Mouse (Mus musculus) heart, embryonic 12.5 days (tissue): ENCODE results near the gene Gm4756. TPM values are rescaled to one million over a fixed set of nuclear protein-coding genes. Genes with fewer than 3 reads are reported as not detected.

ENCODE experiments used
- ATAC-seq: fragments of 200-750 bp; cut with Nextera tagmentation; 2 replicates; pipeline ENCODE4 v1.8.0; 2017; ENCODE audit warnings: moderate TSS enrichment, moderate library complexity; ENCODE audit not compliant: insufficient number of reproducible peaks, low FRiP score
- H3K27ac ChIP-seq: fragments of 300-500 bp; sonication (generic); 2 replicates; pipeline ENCODE4 v1.5.1; 2016; ENCODE audit warnings: mild to moderate bottlenecking, moderate library complexity; ENCODE audit not compliant: poor library complexity, severe bottlenecking
- H3K27me3 ChIP-seq: fragments of 300-500 bp; sonication (generic); replicated peaks from 2 replicates; pipeline ENCODE4 v1.6.1; 2016; ENCODE audit warnings: mild to moderate bottlenecking, moderate library complexity
- H3K36me3 ChIP-seq: fragments of 300-500 bp; sonication (generic); 2 replicates; pipeline ENCODE4 v1.6.1; 2016; ENCODE audit warnings: mild to moderate bottlenecking, moderate library complexity
- H3K4me1 ChIP-seq: fragments of 300-500 bp; sonication (generic); replicated peaks from 2 replicates; pipeline ENCODE4 v1.6.1; 2016; ENCODE audit warnings: mild to moderate bottlenecking
- H3K4me2 ChIP-seq: fragments of 300-500 bp; sonication (generic); 2 replicates; pipeline ENCODE4 v1.6.1; 2016; ENCODE audit warnings: mild to moderate bottlenecking, moderate library complexity
- H3K4me3 ChIP-seq: fragments of 300-500 bp; sonication (generic); 2 replicates; pipeline ENCODE4 v1.5.1; 2016; ENCODE audit warnings: mild to moderate bottlenecking
- H3K9ac ChIP-seq: fragments of 300-500 bp; sonication (generic); 2 replicates; pipeline ENCODE4 v1.6.1; 2016; ENCODE audit warnings: mild to moderate bottlenecking, moderate library complexity
- H3K9me3 ChIP-seq: fragments of 300-500 bp; sonication (generic); replicated peaks from 2 replicates; pipeline ENCODE4 v1.6.1; 2016; ENCODE audit warnings: mild to moderate bottlenecking, moderate library complexity
- WGBS: fragments of 180-500 bp; shearing (Covaris S2); methylation state at CpG from one replicate; pipeline ENCODE4 v1.1.7; 2016; 5-methylcytosine and 5-hydroxymethylcytosine counted together
- polyA plus RNA-seq: library from polyadenylated mRNA; unstranded; fragments of >200 nt; fragmentation: Nextera tagmentation; extraction: Ambion mirVana; gene quantifications from 2 replicates; pipeline ENCODE4 v1.2.1, GENCODE M21; 2016

Gm4756 gene
- polyA plus RNA-seq, 1 experiment from 2014 or later, result not detected

GRCm38 (mm10) chr12:72674820-72675219 lies 25.4 kb upstream of the Gm4756 start:
- Histone ChIP-seq H3K9me3 (no peaks in the 10 kb centered on the region; the same call in 1 of the 2 replicates), H3K4me1 (peaks cover 11% of the 10 kb centered on the region), H3K27ac (no peak overlapping the region; the same call in 1 of the 2 replicates), H3K4me3 (no peak overlapping the region), H3K4me2 (no peak overlapping the region; the same call in 1 of the 2 replicates), H3K27me3 (no peaks in the 10 kb centered on the region), H3K36me3 (no peaks in the 10 kb centered on the region), H3K9ac (no peak overlapping the region)
- ATAC-seq, result no peak
- WGBS, result 69% methylated on average over 2 of the region's 2 CpGs

GRCm38 (mm10) chr12:72674079-72674797 lies 24.8 kb upstream of the Gm4756 start:
- H3K4me3 ChIP-seq, result no peak overlapping the region
- no peak for ATAC-seq
- H3K27me3 ChIP-seq, result no peaks in the 10 kb centered on the region
- no peak overlapping the region; the same call in 1 of the 2 replicates for H3K27ac ChIP-seq
- H3K9me3 ChIP-seq, result peaks cover 1% of the 10 kb centered on the region; the same call in 1 of the 2 replicates
- H3K9ac ChIP-seq, result no peak overlapping the region
- H3K36me3 ChIP-seq, result no peaks in the 10 kb centered on the region
- H3K4me2 ChIP-seq, result no peak overlapping the region; the same call in 1 of the 2 replicates
- WGBS, result 57% methylated on average over 7 of the region's 7 CpGs
- H3K4me1 ChIP-seq, result peaks cover 11% of the 10 kb centered on the region

DNA sequence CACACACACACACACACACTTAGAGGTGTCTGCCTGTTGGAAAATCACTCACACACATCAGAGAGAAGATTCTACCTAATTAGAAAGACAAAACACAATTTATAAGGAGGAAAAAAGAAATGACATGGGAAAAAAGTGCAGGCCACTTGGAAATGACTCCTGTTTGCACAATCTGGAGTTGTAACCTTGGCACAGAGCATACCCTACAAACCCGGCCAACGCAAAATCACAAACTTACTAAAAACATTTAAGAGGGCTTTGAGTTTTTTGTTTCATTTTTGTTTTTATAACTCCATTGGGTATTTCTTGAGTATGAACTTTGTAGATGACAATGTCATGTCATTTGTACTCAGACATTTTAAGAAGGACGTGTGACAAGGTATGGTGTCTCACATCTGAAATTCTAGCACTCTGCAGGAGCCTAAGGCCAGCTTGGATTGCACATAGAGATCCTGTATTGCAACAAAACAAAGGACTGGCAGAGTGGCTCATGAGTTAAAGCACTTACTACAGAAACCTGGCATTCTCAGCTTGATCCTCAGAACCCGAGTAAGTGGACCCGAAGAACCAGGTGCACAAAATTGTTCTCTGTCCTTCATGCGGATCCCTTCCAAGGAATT lies 22.2 kb upstream of the Gm4756 start:
- H3K27ac ChIP-seq, result no peak overlapping the region

DNA sequence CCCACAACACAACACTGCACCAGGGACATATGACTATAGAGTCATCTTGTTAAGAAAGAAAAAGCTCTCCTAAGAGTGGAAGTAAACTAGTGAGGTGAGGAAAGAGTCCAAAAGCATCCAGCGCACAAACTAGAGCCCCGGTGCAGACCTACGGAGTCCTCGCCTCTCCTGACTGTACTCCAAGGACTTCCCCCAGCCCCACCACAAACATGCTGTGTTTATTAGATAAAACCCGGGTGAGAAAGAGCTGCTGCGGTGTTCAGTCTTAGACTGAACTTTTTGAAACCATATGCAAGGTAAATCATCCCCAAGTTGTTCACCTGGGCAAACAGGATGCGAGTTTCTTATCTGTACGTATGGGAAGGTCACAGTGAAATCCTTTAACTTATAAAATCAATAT lies 21.5 kb upstream of the Gm4756 start:
- peaks cover 11% of the 10 kb centered on the region for H3K4me1 ChIP-seq
- H3K9me3 ChIP-seq, result peaks cover 3% of the 10 kb centered on the region; the same call in 1 of the 2 replicates
- H3K27ac ChIP-seq, result no peak overlapping the region
- ATAC-seq, result no peak
- H3K9ac ChIP-seq, result no peak overlapping the region
- no peaks in the 10 kb centered on the region for H3K36me3 ChIP-seq
- H3K27me3 ChIP-seq, result no peaks in the 10 kb centered on the region
- WGBS, result 83% methylated on average over 8 of the region's 8 CpGs
- H3K4me3 ChIP-seq, result no peak overlapping the region
- no peak overlapping the region for H3K4me2 ChIP-seq

More for the DNA sequence above, 22.2 kb upstream of the Gm4756 start:
- no peaks in the 10 kb centered on the region for H3K36me3 ChIP-seq
- peaks cover 3% of the 10 kb centered on the region; the same call in 1 of the 2 replicates for H3K9me3 ChIP-seq
- WGBS, result 87% methylated on average over 6 of the region's 6 CpGs
- H3K4me1 ChIP-seq, result peaks cover 11% of the 10 kb centered on the region
- no peaks in the 10 kb centered on the region for H3K27me3 ChIP-seq
- H3K9ac ChIP-seq, result no peak overlapping the region
- H3K4me3 ChIP-seq, result no peak overlapping the region
- H3K4me2 ChIP-seq, result no peak overlapping the region
- no peak for ATAC-seq

DNA sequence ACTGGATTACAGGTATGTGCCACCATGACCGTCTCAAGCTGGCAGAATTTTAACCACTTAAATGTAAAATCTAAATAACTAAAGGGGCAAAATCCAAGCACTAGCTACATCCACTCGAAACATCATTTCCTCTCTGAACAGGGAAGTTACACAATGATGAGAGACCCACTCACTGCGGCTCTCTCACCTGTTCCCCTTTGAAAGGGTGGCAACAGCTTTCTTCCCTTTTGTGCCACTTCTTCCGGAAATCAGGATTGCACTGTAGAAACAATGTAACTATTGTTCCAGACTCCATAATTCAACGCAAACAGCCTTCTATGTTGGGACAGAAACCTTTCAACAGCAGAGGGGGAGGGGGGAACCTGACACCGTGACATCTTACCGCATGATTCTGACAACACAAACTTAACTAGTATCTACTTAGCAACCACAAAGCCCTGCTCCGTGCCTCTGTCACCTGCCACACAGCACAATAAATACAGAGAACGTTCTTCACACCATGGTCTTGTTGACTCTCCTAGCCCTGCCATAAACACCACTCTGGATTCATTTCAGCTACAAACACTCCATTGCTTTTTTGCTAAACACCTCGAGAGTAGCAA lies 18.5 kb upstream of the Gm4756 start:
- Histone ChIP-seq H3K27ac (no peak overlapping the region), H3K4me3 (no peak overlapping the region), H3K9ac (no peak overlapping the region), H3K36me3 (no peaks in the 10 kb centered on the region), H3K4me1 (peaks cover 7% of the 10 kb centered on the region), H3K27me3 (no peaks in the 10 kb centered on the region), H3K4me2 (no peak overlapping the region), H3K9me3 (0 out of 2 replicates have a peak, but pooled peaks cover 3% of the 10 kb centered on the region)
- 64% methylated on average over 10 of the region's 10 CpGs for WGBS
- ATAC-seq, result no peak

DNA sequence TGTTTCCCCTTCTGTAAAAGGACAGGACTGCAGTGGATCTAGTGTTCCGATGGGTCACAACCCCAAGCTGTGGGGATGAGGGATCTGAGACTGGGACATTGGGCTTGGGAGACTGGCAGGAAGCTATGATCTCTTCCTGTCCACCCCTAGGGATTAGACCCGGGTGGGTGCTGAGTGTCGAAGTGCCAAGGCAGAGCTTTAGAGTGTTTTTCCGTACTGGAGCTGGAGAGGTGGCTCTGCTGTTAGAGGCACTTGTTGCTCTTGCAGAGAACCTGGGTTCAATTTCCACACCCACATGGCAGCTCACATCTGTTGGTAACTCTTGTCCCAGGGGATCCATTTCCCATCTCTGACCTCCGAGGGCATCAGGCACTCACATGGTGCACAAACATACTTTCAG lies 16.6 kb upstream of the Gm4756 start:
- no peak overlapping the region for H3K4me2 ChIP-seq
- H3K4me3 ChIP-seq, result no peak overlapping the region
- 0 out of 2 replicates have a peak, but pooled peaks cover 3% of the 10 kb centered on the region for H3K9me3 ChIP-seq
- no peaks in the 10 kb centered on the region for H3K27me3 ChIP-seq
- WGBS, result 64% methylated on average over 5 of the region's 5 CpGs
- no peak overlapping the region for H3K9ac ChIP-seq
- no peak for ATAC-seq
- no peaks in the 10 kb centered on the region for H3K36me3 ChIP-seq
- peaks cover 7% of the 10 kb centered on the region for H3K4me1 ChIP-seq
- H3K27ac ChIP-seq, result no peak overlapping the region

DNA sequence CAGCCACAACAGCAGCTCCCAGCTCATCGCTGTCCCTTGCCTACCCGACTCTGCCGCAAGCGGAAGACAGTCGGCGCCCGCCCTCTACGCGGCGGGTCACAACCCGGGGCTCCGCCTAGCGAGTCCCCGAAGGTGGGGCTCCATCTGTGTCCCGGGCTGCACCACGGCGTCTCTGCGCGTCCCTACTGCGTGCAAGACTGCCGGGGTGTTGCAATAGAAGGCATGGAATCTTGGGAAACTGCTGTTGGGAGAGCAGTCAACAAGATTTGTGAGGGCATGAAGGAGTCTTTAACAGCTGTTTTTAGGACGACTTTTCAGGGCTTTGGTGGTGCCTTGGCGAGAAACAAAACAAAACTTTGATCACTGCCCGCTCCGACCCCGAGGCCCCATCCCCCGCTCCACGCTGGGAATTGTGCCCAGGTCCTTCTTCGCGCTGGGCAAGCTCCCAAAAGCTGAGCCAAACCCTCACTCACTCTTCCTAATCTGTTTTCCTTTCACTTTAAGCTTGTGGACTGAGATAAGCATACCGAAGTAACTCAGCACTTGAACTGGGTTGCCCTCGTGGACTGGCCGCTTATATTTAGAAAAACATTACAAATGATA lies 15.4 kb upstream of the Gm4756 start, which contains the start of gene Dhrs7:
Dhrs7 (minus strand) TSS at position 175 of the 603 bp plus-strand sequence.
- no peaks in the 10 kb centered on the region for H3K27me3 ChIP-seq
- peaks cover 7% of the 10 kb centered on the region for H3K4me1 ChIP-seq
- peak within 1 kb of the TSS; percentile 82 for H3K9ac ChIP-seq
- ATAC-seq, result peak; percentile 95
- H3K36me3 ChIP-seq, result no peaks in the 10 kb centered on the region
- H3K9me3 ChIP-seq, result 0 out of 2 replicates have a peak, but pooled peaks cover 3% of the 10 kb centered on the region
- H3K27ac ChIP-seq, result peak within 1 kb of the TSS; percentile 91
- peak within 1 kb of the TSS; percentile 73 for H3K4me3 ChIP-seq
- WGBS, result under 1% methylated on average over 33 of the region's 33 CpGs
- peak within 1 kb of the TSS; percentile 86 for H3K4me2 ChIP-seq

- 7% methylated on average over 28 of the region's 28 CpGs for WGBS
- peak overlapping the region; percentile 82 for H3K9ac ChIP-seq
- H3K4me1 ChIP-seq, result peaks cover 7% of the 10 kb centered on the region
- H3K9me3 ChIP-seq, result 0 out of 2 replicates have a peak, but pooled peaks cover 2% of the 10 kb centered on the region
- peak overlapping the region; percentile 91 for H3K27ac ChIP-seq
- ATAC-seq, result peak; percentile 43; the same call in 1 of the 2 replicates
- H3K4me3 ChIP-seq, result peak overlapping the region; percentile 73
- H3K27me3 ChIP-seq, result no peaks in the 10 kb centered on the region
- H3K4me2 ChIP-seq, result peak overlapping the region; percentile 86
- no peaks in the 10 kb centered on the region for H3K36me3 ChIP-seq
These were observed 14.7 kb upstream of the Gm4756 start for GRCm38 (mm10) chr12:72664020-72664734.

DNA sequence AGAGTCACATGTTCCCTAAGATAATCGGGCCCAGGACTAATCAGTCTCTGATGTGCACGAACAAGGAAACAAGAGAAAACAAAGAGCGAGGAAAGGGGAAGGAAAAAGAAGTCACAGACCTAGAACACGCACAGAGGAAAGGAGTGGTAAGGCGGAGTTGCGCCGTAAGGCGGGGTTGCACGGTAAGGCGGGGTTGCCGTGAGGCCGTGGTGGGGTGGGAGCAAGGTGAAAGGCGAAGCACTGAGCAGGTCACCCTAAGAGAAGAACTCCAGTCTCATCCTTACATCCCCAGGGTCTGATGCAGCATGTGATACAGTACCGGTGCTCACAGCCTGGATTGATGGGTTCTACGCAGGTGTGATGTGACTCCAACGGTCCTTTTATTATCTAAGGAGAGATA lies 6.3 kb upstream of the Gm4756 start:
- Histone ChIP-seq H3K36me3 (peaks cover 27% of the 10 kb centered on the region), H3K9me3 (no peaks in the 10 kb centered on the region), H3K27me3 (no peaks in the 10 kb centered on the region), H3K27ac (no peak overlapping the region), H3K9ac (no peak overlapping the region), H3K4me3 (no peak overlapping the region), H3K4me1 (no peaks in the 10 kb centered on the region), H3K4me2 (no peak overlapping the region)
- 88% methylated on average over 16 of the region's 16 CpGs for WGBS
- no peak for ATAC-seq

GRCm38 (mm10) chr12:72654698-72655097 lies 5.2 kb upstream of the Gm4756 start:
- 26% methylated on average over 4 of the region's 4 CpGs for WGBS
- Histone ChIP-seq H3K27me3 (no peaks in the 10 kb centered on the region), H3K4me1 (no peaks in the 10 kb centered on the region), H3K36me3 (peaks cover 33% of the 10 kb centered on the region), H3K4me2 (no peak overlapping the region), H3K9ac (no peak overlapping the region), H3K4me3 (no peak overlapping the region), H3K9me3 (no peaks in the 10 kb centered on the region), H3K27ac (no peak overlapping the region)
- no peak for ATAC-seq
